Mouse (Mus musculus) CH12.LX (cell line): ENCODE results near the gene Btg1.

ENCODE experiments used
- CTCF ChIP-seq, 2 experiments: IDR thresholded peaks in 1 of 2; conservative IDR thresholded peaks in 1 of 2; 2 replicates each; pipeline ENCODE4 v1.5.1; 2011 to 2012; ENCODE audit warnings: low read depth in 2 of 2, low read length in 2 of 2, improper control_type of control experiment in 1 of 2, inconsistent platforms in 1 of 2, mild to moderate bottlenecking in 1 of 2, moderate library complexity in 1 of 2
- MAX ChIP-seq: IDR thresholded peaks from 2 replicates; pipeline ENCODE4 v1.6.1; 2011; ENCODE audit warnings: low read length, improper control_type of control experiment
- POLR2A ChIP-seq: IDR thresholded peaks from 2 replicates; pipeline ENCODE4 v1.6.1; 2011; ENCODE audit warnings: low read depth, mild to moderate bottlenecking, improper control_type of control experiment, low read length
- ZNF384 ChIP-seq: IDR thresholded peaks from 2 replicates; pipeline ENCODE4 v1.6.1; 2012; ENCODE audit warnings: low read depth, low read length, improper control_type of control experiment, inconsistent platforms

- TF ChIP-seq ZNF384 (no peak), MAX (no peak), POLR2A (no peak), CTCF (conservative IDR thresholded peaks at IDR 0.05 in 1 of 2, IDR thresholded peaks at IDR 0.05 in 1 of 2; ENCODE audit: low read depth in 2 of 2, low read length in 2 of 2) (no peak)
Observed at GRCm38 (mm10) chr10:96571176-96571575, 45.6 kb upstream of the Btg1 start.
